Mouse (Mus musculus) kidney, postnatal 36 days (tissue): ENCODE data around the gene Kcnq1.

Source experiments
- DNase-seq, 2 experiments: peaks; one replicate each; pipeline ENCODE4 v3.0.0; 2021 to 2022; ENCODE audit warnings: mixed read lengths in 2 of 2

The Kcnq1 gene

DNA sequence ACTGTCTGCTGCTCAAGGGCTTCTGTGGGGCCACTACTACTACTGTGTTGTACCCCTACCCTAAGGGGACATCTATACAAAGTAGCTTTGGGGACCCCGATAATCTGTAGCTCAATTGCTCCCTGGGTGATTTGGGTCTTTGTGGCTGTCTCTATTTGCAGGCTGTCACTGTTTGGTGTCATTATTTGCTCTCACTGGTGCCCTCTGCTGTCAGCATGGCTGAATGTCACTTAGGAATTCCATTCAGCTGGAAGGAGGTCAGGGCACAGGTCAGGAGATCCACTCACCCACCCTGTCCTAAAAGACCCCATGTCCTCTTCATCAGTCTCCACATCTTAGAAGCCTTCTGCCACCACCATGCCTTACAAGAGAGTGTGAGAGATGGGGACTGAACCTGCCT, 32.6 kb downstream of the Kcnq1 start:
- DNase-seq = peak; percentile 51 to 85

DNA sequence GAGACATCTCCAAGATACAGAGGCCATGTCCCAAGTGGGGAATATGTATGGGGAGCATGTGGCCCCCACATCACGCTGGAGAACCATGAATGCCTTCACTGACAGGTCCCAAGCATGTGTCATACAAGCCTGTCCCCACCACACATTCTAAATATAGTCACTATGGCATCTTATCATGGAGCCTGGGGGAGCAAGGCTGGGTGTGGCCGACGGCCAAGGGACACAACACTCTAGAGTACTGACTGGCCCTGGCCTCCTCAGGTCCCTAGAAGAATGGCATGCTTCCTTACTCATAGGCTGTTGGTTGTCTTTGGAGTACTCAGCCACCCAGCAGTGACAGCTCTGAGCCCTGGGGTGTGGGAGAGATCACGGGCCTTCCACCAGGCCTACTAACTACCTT, 33.8 kb downstream of the Kcnq1 start:
- DNase-seq = no peak

DNA sequence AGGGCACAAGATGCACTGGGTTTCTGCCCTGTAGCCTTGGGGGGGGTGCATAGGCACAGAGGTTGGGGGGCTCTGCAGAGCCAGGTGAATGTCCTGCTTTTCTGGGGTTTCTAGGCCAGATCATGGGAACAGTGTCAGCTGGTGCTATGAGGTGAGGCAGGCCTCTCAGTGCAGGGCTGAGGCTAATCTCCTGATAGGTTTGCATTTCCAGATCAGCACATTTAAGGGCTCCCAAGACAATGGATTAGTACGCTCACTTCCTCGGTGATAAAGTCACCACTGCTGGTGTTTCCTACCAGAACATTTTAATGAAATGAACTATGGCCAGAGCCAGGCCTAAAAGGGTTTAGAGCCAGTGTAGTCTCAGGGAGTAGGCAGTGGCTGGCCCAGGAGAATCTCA, 36.5 kb downstream of the Kcnq1 start:
- DNase-seq = no peak

DNA sequence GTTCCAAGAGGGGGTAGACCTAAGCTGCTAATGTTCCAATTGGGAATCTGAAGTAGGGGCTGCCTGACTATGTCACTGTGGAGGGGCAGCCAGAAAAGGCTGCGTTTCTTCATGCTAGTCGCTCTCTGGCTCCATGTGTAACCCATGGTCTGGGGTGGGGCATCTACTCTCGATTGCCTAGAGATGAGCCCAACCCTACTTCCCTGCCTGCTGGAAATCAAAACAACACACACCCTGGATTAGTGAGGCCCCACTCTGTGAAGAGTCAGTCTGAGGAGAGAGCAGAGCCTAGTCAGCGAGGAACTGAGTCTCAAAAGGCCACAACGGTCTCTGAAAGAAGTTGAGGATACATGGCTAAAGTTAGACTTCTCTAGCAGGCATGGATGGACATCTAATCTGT, 40.9 kb downstream of the Kcnq1 start:
- DNase-seq = no peak

DNA sequence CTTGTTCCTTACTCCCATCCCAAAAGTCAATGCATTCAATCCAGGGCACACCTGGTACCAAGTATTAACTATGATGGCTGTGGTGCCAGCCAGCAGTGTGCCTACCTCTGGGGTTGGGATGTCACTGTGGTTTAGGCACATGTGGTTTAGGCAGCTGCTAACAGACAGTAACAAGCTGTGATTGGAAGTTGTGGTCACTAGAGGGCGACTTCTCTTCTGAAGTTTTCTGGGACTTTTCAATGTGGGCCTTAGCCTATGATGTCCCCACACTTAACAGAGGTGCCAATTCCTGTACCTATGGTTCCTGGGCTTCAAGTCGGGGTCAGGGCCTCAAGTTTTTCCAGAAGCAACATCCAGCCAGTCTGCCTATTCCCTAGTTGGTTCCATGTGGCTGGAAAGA, 45.0 kb downstream of the Kcnq1 start:
- DNase-seq = peak; percentile 45 to 70

DNA sequence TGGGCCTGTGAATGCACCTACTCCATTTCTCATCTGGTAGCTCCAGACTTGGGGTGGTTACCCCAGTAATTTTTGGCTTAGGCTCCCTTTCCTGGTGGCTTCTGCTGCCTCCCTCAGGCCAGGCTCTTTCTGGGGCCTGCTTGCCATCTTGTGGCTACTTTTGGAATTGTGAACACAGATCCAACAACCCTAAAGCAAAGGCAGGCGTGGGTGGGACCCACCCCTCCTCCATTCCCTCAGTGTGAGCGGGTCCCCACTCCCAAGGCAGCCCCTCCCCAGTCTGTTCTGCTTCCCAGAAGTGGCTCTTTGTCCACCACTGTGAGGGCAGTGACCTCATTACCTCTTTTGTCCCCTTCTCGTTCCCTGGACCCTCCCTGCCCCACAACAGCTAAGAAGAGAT, 46.2 kb downstream of the Kcnq1 start:
- DNase-seq = peak; percentile 11 to 41

DNA sequence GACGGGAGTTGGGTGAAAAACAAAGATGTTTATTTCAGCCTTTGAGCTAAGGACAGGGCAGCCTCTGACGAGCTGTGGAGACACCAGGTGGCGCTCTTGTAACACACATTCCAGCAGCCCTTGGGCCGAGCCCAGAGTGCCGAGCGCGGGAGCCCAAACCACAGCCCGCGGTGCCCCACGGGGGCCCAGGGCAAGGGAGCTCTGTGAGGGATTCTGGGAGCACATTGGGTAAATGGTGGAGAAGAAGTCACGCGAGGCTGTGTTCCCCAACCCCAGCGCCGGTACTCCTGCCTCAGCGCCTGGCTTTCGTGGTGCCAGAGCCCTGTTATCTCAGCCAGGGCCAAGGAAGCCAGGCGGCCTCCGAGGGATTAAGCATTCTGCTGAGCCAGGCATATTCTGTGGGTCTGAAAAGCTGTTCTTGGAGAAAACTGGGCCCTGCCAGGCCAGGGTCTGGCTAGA, 47.8 kb downstream of the Kcnq1 start:
- peak; percentile 78 to 93 for DNase-seq

DNA sequence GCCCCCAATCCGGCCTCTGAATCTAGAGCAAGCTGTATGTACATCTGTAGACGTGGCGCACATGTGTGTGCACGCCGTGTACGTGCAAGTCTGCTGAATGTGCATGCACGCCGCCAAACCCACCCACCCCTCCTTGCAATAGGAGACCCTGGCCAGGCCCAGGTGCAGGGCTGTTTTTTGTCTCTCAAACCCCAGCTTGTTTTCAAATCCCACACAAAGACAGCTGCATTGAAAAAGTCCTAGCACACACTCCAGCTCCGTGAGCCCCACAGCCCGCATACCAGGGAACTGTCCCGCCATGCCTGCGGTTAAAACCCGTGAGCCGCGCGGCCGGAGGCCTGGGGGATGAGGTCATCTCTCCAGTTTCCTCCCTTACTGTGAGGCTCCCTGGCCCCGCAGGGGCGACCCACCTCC, 48.3 kb downstream of the Kcnq1 start:
- peak in 1 of 2 experiments; percentile 17 for DNase-seq

DNA sequence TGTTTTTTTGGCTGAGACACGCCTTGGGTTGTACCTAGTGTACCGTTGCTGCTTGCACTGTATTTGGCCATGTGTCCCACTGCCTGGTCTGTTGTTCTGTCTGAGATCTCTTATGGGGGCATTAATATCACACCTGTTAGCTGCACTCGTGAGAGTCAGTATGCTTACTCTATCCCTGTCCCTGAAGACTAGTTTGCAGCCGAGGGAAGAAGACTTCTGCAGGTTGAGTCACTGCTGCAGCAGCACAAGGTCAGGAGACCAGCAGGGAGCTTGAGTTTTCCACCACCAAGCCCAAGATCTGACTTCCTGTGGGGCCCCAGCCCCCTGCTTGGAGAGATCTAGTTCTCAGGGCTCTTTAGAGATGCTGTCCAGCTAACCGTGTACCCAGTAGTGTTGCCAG, 49.1 kb downstream of the Kcnq1 start:
- DNase-seq = no peak

DNA sequence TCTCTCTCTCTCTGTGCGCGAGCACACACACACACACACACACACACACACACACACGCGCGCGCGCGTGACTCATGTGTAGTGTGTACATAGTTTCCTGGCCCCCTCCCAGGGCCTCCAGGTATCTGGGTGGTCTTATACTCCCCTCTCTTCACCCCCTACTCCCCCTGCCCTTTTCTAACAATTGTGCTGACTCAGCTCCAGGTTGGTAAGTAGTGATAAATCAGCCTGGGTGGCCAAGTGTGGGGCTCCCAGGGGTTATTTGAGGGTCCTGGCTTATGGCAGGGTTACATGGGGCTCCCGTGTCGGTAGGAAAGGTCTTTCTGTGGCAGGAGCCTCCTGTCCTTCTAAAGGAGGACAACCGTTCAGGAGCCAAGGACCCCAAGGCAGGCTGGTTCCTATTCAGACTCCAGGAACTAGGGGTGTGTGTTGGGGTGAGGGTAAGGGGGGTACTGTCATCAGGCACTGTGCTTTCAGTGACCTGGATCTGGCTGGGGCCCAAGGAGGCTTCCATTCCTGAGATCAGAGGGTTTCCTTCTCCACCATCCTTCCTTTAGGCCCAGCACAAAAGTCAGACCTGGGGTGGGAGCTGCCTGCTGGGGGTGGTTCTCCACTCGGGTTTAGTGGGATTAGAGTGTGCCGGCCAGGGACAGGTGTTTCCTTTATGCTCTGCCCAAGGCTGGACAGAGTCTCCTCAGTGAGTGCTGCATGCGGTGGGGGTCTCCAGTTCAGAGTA, 52.7 kb downstream of the Kcnq1 start:
- DNase-seq = no peak

DNA sequence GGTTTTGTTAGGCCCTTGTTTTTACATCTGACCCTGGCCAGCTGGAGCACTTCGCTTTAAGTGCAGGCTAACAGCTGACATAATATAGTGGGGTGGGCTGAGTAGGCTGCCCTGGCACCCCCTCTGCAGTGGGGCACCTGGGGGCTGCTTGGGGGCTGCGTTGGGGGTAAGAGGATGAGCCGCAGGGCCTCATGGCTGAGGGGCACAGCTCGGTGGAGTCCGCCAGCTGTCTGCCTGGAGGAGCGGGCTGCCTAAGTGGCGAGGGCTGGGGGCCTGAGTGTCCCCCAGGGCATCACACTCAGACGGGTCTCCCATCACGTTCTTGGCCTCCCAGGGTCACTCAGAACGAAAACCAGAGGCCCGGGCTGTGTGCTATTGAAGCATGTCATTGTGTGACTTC, 53.3 kb downstream of the Kcnq1 start:
- DNase-seq = no peak

DNA sequence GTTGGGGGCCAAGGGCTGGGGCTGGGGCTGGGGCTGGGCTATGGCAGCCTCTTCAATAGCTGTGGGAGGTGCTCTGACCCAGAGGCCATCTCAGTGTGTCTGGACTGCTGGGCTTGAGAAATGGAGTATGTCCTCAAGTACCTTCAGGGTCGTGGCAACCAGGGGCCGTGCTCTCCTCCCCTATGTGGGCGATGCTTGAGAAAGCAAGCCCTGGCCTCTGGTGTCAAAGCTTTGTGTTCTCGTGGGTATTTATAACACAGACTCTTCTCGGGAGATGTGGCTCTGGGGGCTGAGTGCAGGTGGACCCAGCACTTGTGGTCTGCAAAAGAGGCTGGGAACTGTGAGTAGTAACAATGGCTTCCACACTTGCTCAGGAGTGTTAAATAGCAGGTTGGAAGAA, 53.9 kb downstream of the Kcnq1 start:
- no peak for DNase-seq

DNA sequence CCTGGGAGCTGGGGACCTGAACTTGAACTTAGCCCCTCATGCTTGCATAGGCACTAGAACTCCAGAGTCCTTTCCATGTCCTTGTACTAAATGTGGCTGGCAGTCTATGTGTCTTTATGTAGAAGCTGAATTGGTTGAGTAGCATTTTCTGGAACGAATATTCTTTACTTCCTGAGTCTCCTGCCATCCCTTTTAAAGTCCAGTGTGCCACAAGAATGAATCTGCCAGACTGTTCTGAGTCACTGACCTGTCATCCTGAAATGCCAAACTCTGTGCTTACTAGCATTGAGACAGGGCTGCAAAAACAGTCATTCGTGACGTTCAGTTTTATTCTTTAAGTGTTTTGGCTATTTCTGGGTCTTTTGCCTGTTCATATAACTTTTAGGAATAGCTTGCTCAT, 55.9 kb downstream of the Kcnq1 start:
- DNase-seq = no peak

DNA sequence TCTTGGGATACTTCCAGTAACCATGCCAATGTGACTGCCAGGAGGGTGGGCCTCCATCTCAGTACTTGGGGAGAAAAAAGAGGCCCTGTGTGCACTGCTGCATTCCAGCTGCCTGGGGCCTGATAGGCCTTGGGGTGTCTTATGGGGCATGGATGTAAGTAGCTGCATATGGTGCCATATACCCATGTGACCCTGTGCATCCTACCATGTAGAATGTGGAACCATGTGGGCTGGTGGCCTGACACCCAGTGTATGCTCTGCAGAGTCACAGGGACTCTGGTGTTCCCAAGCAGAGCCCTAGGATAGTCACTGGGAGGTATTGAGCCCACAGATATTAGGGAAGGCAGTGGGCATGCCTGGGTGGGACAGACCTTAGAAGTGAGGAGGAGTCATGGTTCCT, 57.9 kb downstream of the Kcnq1 start:
- no peak for DNase-seq

DNA sequence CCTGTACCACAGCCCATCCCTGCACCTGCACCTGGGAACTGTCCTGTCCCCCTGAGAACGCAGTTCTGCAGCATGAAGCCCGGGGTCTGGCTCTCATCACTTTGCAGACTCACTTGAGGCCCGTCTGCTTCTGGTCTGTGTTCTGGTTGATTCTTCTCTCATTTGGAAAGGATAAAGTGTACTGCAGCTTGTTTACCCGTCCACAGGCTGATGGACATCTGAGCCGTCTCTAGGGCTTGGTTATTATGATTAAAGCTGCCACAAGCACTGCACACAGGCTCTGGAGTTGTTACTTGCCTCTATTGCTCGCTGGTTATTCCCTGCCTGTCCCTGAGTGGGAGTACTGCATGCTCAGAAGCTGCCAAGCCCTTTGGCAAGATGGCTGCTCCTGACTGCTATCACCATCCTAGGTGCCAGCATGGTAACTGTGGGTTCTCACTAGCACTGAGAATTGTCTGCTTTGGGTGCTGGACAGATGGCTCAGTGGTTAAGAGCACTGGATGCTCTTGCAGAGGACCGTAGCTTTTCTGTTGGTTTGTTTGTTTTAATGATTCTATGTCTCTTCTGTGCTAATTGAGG, 59.6 kb downstream of the Kcnq1 start:
- no peak for DNase-seq

DNA sequence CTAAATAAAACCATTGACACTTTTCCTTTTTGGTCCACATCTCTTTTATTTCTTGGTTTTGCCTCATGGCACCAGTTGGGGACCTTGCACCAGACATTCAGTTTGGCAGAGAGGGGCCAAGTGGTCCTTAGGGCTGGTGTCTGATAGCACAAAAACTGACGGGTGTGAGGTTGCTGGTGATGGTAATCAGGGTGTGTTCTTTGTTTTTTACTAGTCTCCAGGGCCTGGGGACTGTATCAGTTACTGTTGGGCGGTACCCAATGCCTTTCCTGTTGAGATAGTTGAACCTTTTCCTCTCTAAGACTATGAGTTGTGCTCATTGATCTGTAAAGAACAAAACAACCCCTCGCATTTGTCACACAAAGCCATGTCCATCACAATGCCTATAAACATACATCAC, 61.1 kb downstream of the Kcnq1 start:
- no peak for DNase-seq

DNA sequence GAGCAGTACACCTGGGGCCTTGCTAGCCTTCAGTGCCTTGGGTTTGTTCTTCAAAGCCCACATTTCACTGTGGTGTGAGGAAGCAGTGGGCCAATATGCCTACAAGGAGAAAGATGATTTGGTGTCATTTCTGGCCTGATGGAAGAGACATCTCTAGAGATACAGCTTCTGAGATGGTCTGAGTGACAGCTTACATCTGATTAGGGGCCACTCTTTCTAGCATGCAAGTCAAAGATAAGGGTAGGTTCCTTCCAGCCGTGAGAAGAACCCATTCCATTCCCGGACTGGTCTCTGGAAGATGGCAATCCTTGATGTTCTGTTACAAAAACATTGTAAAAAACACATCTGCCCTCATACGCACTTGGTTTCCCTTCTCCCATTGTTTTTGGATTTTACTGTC, 63.2 kb downstream of the Kcnq1 start:
- DNase-seq = no peak

DNA sequence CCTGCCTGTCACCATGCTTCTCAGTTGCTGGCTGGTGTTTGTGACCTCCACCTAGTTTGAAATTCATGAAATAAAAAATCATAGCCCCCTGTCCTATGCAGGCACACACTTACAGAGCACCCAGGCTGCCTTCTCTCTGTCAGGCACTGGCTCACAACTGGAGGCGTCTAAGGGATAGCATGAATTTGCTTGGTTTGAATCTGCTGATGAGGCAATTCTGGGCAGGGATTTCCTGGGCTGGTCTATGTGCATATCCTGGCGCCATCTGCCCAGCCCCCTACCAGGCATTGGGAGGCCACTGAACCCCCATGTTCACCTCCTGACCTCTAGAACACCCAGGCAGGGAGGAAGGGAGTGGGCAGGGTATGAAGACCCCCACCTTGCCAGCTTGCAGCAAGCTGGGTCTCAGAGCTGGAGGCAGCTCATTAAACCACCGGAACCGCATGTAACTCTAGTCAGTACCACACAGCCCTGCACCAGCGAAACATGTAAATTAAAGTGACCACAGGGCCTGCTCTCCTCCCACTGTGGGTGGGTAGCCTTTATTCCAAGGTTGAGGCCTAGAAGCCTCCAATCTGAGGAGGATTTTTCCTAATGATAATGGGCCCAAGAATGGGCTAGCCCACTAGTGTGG, 66.9 kb downstream of the Kcnq1 start:
- DNase-seq = no peak

DNA sequence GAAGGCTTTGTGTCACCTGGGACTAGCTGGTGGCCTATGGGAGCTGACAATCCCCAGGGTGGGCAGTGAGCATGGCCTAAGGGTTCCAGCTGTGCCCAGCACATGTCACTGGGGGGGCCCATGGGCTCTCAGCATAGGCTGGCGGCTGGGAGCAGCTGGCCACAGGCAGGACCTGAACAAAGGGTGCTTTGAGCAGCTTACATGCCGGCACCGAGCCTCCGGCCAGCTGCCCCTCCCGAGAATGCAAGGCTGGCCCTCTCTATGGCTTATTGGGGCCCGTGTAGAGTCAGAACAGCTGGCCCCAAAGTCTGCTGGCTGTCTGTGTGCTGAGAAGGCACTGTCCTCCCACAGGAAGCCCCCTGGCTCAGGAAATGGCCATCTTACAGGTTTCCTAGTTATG, 68.5 kb downstream of the Kcnq1 start:
- no peak for DNase-seq

DNA sequence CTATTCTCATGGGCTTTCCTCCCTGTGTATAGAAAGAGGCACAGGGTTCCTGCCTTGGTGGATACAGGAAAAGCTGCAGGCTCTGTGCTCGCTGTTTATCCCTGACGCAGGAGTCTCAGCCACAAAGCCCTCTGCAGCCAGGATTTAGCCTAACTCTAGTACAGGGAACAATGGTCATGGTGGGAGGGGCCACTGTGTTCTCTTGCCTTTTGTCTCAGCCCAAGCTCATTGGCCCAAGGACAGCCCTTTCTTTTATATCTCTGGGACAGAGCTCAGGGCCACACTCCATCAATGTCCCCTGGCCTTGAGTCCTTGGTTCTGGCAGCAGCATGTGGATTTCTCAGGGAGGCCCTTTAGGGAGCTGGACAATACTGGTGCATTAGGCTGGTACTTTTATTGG, 72.7 kb downstream of the Kcnq1 start:
- DNase-seq = peak; percentile 5 to 10

DNA sequence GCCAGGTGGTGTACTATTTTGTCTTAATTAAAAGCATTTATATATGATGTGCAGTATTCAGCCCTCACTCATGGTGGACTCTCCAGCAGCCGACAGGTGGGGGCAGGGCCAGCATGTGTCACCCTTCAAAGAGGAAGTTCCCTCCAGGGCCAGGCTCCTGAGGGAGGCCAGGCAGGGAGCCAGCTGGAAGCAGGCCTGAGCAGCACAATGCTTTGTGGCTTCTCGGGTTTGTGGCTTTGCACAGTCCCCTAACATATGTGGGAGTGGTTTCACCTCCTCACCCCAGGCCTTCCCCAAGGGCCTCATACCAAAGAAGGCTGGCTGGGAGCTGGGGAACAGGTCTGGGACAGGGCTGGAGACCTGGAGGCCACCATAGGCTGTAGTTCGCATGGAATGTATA, 74.6 kb downstream of the Kcnq1 start:
- DNase-seq = peak; percentile 69 to 81

DNA sequence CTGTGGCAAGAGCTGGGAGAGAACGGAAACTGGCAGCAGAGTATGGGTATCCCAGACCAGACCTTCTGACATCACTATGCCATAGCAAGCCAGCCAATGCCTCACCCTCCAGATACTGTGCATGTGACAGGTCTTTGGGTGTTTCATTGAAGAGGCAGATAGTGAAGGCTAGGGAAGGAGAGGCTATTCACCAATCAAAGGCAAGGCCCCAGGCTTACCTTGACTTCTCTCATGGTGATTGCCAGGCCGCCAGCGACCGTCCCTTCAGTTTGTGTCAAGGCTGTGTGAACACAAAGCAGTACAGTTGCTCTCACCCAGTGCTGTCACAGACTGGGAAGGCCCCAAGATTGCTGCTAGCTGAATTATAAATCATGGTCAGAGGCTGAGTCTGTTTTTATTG, 75.1 kb downstream of the Kcnq1 start:
- DNase-seq = no peak

DNA sequence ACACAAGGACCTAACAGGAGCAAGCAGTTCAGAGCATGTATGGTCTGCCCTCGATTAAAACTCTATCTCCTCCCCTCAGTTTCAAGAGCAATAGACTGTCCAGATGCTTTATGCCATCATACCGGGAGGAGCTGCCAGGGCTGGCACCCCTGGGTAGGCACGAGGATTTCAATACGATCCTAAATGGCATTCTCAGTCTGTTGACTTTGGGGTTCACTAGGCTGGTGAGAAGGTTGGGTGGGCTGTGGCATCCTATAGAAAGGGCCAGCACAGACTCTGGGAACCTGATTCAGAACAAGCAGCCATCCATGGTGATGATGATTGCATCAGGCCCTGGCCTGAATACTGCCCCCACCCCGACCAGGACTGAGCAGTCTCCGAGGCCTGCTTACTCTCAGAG, 79.3 kb downstream of the Kcnq1 start:
- DNase-seq = no peak

DNA sequence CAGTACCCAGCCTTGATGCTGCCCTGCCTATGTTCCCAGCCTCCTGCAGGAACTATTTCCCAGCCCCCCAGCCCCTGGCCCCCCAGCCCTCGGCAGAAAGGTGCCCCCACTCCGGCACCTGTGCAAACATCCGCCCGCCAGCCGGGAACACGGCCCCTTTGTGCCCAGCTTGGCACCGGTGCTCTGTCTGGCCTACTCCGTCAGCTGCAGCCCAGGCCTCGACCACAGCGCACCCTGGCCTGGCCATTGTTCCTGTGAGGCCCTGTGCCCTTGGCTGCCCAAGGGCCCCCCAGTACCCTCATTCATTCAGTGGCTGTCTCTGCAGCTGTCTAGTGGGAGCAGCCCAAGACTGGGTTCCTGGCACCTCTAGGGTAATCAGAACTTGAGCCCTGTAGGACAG, 80.2 kb downstream of the Kcnq1 start:
- DNase-seq = no peak
